Mouse (Mus musculus) B cell, adult 62 days (primary cell): ENCODE data around the gene 5430419D17Rik. TPM values are rescaled to one million over a fixed set of nuclear protein-coding genes. Genes with fewer than 3 reads are reported as not detected.

Experiments used
- total RNA-seq: library from RNA; stranded (reverse); gene quantifications from 4 replicates; pipeline ENCODE4 v1.2.4, GENCODE M21; 2023

5430419D17Rik gene
- not detected in 4 replicates for total RNA-seq

DNA sequence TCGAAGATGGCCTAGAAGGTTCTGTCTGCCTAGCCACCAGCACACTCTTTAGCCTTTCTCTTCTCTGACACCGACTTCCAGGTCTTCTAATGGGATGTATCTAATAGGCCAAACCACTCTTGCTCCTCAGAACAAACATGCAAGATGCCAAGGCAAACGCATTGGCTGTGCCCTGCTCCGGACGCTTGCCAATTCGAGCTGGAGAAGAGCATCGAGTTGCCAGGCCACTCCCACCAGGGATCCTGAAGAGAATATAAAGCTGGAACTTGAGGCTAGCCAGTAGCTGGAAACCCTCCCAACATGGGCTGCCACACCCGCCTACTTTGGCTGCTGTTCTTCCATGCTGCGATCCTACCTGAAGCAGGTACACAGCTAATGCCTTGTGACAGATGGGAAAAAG, at the start of gene 5430419D17Rik:
Gene 5430419D17Rik (plus strand): TSS at position 282 of the 400 bp plus-strand sequence.

DNA sequence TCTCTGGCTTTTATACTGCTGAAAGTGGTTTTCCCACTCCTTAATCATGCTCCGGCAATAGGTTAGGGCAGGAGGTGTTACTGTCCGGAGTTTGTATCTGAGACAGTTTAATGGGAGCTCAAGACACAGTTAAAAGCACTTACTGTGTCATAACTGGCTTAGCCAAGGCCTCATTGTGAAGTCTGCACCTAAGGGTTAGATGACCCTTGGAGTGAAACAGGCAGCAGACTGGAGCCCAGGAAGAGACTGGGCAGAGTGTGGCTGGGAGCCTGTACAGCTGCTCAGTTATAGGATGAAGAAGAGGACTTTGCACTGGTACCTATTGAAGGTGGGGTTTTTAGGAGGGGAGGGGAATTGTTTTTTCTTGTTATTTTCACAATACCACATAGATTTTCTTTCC, 28.0 kb upstream of the 5430419D17Rik start, which contains the start of gene 4933402N03Rik:
Gene 4933402N03Rik (minus strand): TSS at position 101 of the 400 bp plus-strand sequence.

DNA sequence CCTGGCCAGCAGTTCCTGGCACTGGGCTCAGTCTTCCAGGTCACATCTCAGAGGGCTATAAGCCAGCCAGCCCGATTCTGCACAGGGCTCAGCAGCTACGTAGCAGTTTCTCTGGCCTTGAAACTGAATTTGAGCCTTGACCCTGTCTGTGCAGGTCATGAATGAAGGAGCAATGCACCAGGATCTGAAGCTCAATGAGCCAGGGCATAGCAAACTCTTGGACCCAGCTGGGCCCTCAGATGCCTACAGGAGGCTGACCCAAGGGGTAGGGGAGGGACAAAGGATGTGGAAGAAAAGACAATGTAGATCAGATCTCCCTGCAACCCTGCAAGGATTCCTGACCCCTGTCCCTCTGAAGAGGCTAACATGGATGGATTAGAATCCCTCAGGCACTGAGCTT, 148.0 kb downstream of the 5430419D17Rik start, which contains the start of gene Cuzd1:
Gene Cuzd1 (minus strand): TSS at position 101 of the 400 bp plus-strand sequence.

DNA sequence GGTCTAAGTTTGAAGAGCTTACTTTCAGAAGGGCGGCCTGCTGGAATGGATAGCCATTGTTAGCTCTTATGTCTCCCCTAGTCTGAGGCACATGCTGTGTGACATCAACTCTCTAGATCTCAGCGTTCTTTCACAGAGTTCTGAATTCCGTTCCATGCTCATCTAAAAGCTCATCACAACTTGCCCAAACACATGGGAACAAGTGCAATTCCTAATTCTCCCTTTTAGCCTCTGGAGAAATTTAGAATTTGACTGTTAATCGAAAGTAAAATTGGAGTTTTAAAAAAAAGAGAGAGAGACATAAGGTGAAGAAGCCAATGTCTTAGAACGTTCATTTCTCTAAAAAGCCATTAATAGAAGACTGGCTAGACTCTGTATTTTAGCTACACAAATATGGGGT, 155.2 kb downstream of the 5430419D17Rik start, which contains the start of gene Fam24b:
Gene Fam24b (minus strand): TSS at position 101 of the 400 bp plus-strand sequence.

DNA sequence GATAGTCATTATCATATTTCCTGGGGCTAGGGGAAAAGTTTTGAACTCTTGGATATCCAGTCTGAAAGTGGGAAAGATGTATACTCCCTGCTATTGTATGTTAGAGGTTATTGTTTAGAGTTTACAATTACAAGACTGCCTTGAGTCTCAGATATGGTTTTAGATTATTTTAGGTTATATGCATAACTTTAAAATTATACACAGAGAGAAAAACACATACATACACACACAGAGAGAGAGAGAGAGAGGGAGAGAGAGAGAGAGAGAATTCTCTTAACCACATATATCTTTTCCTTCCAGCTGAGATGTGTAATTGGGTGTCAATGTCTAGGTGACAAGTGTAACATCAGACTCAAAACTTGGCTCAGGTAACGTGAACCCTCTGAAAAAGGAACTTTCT, 159.4 kb downstream of the 5430419D17Rik start, which contains the start of gene Fam24a:
Gene Fam24a (plus strand): TSS at position 301 of the 400 bp plus-strand sequence.

Other genes starting within 250 kb of the 5430419D17Rik start
- gene Htra1, start 238.3 kb upstream of the 5430419D17Rik start, total RNA-seq = 0.28 TPM in 1 of 4 replicates, not detected in the others
- 0.18 to 0.60 TPM (median 0.52 TPM) in 3 of 4 replicates, not detected in the other for gene Dmbt1, start 142.3 kb upstream of the 5430419D17Rik start, total RNA-seq
- not detected in 4 replicates for gene 4933402N03Rik, start 28.1 kb upstream of the 5430419D17Rik start, total RNA-seq
- gene Cuzd1, start 147.9 kb downstream of the 5430419D17Rik start, total RNA-seq = not detected in 4 replicates
- 1.4 TPM in 1 of 4 replicates, not detected in the others for gene Fam24b, start 155.1 kb downstream of the 5430419D17Rik start, total RNA-seq
- gene Fam24a, start 159.5 kb downstream of the 5430419D17Rik start, total RNA-seq = not detected in 4 replicates
- gene 2310057M21Rik, start 188.4 kb downstream of the 5430419D17Rik start, total RNA-seq = 18.6 to 22.1 TPM (median 19.9 TPM) in 4 replicates
- gene Pstk, start 196.7 kb downstream of the 5430419D17Rik start, total RNA-seq = 13.3 to 16.0 TPM (median 14.6 TPM) in 4 replicates
- gene Ikzf5, start 236.1 kb downstream of the 5430419D17Rik start, total RNA-seq = 54.5 to 76.7 TPM (median 69.1 TPM) in 4 replicates
- 20.0 to 23.5 TPM (median 20.9 TPM) in 4 replicates for gene Acadsb, start 236.2 kb downstream of the 5430419D17Rik start, total RNA-seq